Comparison of ENCODE assay signal across 20 mouse cellular contexts in genomic region chr6:16703412-16703746, GRCm38 (mm10).
"Had no signal": no experiment of that assay in that cellular context is flagged by ENCODE, and none has a peak within 500 bp of the region (broad histone marks: within the 10 kb centered on the region; RNA-seq: fewer than 3 reads in every experiment).

No protein-coding gene starts in this region.

- H3K9ac ChIP-seq: kidney, embryonic 15.5 days; liver, embryonic 14.5 days; liver, postnatal 0 days; lung, embryonic 14.5 days; midbrain, embryonic 12.5 days; midbrain, embryonic 15.5 days; neural tube, embryonic 12.5 days; neural tube, embryonic 15.5 days; stomach, embryonic 15.5 days had no signal

- ATAC-seq: liver, postnatal 0 days; lung, postnatal 0 days; midbrain, embryonic 15.5 days had no signal

- H3K36me3 ChIP-seq: kidney, embryonic 15.5 days; midbrain, embryonic 12.5 days; midbrain, embryonic 15.5 days; neural tube, embryonic 12.5 days; neural tube, embryonic 15.5 days; stomach, embryonic 15.5 days had no signal

- H3K27me3 ChIP-seq: kidney, embryonic 15.5 days; midbrain, embryonic 12.5 days; midbrain, embryonic 15.5 days; neural tube, embryonic 12.5 days; neural tube, embryonic 15.5 days; stomach, embryonic 15.5 days had no signal

- H3K4me2 ChIP-seq: kidney, embryonic 15.5 days; liver, embryonic 11.5 days; lung, embryonic 14.5 days; midbrain, embryonic 12.5 days; midbrain, embryonic 15.5 days; neural tube, embryonic 12.5 days; neural tube, embryonic 15.5 days; stomach, embryonic 15.5 days had no signal

- DNase-seq: kidney, adult 11 months; kidney, adult 8-10 months; kidney, postnatal 14 days; kidney, postnatal 4 days; liver, postnatal 0 days; retina, postnatal 1 day; right cerebral cortex, postnatal 25 days; spleen, adult 18-20 months; thymus, postnatal 36 days had no signal

- H3K9me3 ChIP-seq: kidney, embryonic 15.5 days; midbrain, embryonic 12.5 days; midbrain, embryonic 15.5 days; neural tube, embryonic 12.5 days; neural tube, embryonic 15.5 days; stomach, embryonic 15.5 days had no signal

- H3K4me1 ChIP-seq: kidney, embryonic 15.5 days; midbrain, embryonic 12.5 days; midbrain, embryonic 15.5 days; neural tube, embryonic 12.5 days; neural tube, embryonic 15.5 days; stomach, embryonic 15.5 days had no signal

- H3K4me3 ChIP-seq: kidney, embryonic 15.5 days; midbrain, embryonic 12.5 days; midbrain, embryonic 15.5 days; neural tube, embryonic 12.5 days; neural tube, embryonic 15.5 days; stomach, embryonic 15.5 days had no signal

- H3K27ac ChIP-seq: kidney, embryonic 15.5 days; liver, embryonic 14.5 days; macrophage; midbrain, embryonic 12.5 days; midbrain, embryonic 15.5 days; neural tube, embryonic 12.5 days; neural tube, embryonic 15.5 days had no signal
